ENCODE assay signal across 8 mouse cellular contexts in the genomic region with DNA sequence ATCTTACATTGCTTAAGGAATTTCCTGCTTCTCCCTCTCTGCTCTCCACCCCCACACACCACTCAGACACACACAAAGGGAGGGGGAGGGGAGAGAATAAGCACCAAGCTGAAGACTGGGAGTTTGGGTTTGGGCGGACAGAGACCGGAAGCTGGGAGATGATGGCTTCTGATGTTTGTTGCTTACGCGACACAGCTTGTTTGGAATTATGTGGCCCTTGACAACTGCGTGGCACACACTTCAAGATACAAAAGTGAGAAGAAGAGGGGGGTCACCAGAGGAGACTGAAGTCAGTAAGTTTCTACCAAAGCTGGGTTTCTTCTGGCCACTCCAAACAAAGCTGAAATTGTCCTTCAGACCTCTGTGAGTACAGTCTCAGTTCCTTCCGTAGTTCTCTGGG. TPM values are rescaled to one million over a fixed set of nuclear protein-coding genes. Genes with fewer than 3 reads are reported as not detected.
DNase-seq lines count a peak whose midpoint lies in the region; ATAC-seq and TF ChIP-seq lines count a peak whose summit lies in the region.

Gene Il1rl2, plus strand, starts transcription at position 154 of the 400 bp plus-strand sequence.

- ATAC-seq in embryonic facial prominence, embryonic 15.5 days (ENCODE audit: insufficient number of reproducible peaks, low FRiP score, low TSS enrichment, low read depth), result peak; percentile 58; the same call in 1 of the 2 replicates
- ATAC-seq in limb, embryonic 12.5 days (ENCODE audit: insufficient number of reproducible peaks, insufficient read depth, low FRiP score, low TSS enrichment, low read depth), result no peak

- WGBS in kidney, adult 2 months, result 26% methylated on average over 6 of the region's 6 CpGs
- 13% methylated on average over 6 of the region's 6 CpGs for WGBS in embryonic facial prominence, embryonic 15.5 days
- WGBS in limb, embryonic 12.5 days, result 61% methylated on average over 6 of the region's 6 CpGs
- 43% methylated on average over 6 of the region's 6 CpGs for WGBS in midbrain, embryonic 10.5 days

- no peak for TF ChIP-seq POLR2A in kidney, adult 2 months (IDR thresholded peaks at IDR 0.05; ENCODE audit: low read depth, low read length)

- H3K36me3 ChIP-seq in kidney, adult 2 months (ENCODE audit: control insufficient read depth, insufficient read depth, low read length), result no peaks in the 10 kb centered on the region
- H3K36me3 ChIP-seq in embryonic facial prominence, embryonic 15.5 days, result 0 out of 2 replicates have a peak, but pooled peaks cover 3% of the 10 kb centered on the region
- no peaks in the 10 kb centered on the region for H3K36me3 ChIP-seq in limb, embryonic 12.5 days
- H3K36me3 ChIP-seq in midbrain, embryonic 10.5 days, result no peaks in the 10 kb centered on the region

- no peaks in the 10 kb centered on the region for H3K4me1 ChIP-seq in kidney, adult 2 months (ENCODE audit: control insufficient read depth, insufficient read depth, low read length)
- H3K4me1 ChIP-seq in embryonic facial prominence, embryonic 15.5 days, result peaks cover 22% of the 10 kb centered on the region; the same call in 1 of the 2 replicates
- peaks cover 10% of the 10 kb centered on the region for H3K4me1 ChIP-seq in limb, embryonic 12.5 days (replicated peaks)
- peaks cover 21% of the 10 kb centered on the region for H3K4me1 ChIP-seq in midbrain, embryonic 10.5 days

- H3K9me3 ChIP-seq in embryonic facial prominence, embryonic 15.5 days (replicated peaks), result no peaks in the 10 kb centered on the region
- no peaks in the 10 kb centered on the region for H3K9me3 ChIP-seq in limb, embryonic 12.5 days
- H3K9me3 ChIP-seq in midbrain, embryonic 10.5 days (replicated peaks), result no peaks in the 10 kb centered on the region

- intact Hi-C loops in heart, postnatal 25 days (cut with DNase I), result no loop called here

- H3K27ac ChIP-seq in kidney, adult 2 months (ENCODE audit: insufficient read depth, low read depth, low read length), result 0 out of 2 replicates have a peak within 1 kb of the TSS, but pooled peaks have one; percentile 33
- H3K27ac ChIP-seq in embryonic facial prominence, embryonic 15.5 days (replicated peaks), result peak within 1 kb of the TSS; percentile 76
- no peak within 1 kb of the TSS for H3K27ac ChIP-seq in limb, embryonic 12.5 days
- no peak within 1 kb of the TSS for H3K27ac ChIP-seq in midbrain, embryonic 10.5 days (replicated peaks)

- peak; percentile 26 for DNase-seq in kidney, adult 2 months
- DNase-seq in kidney, adult 11 months, result no peak
- peak; percentile 15 for DNase-seq in heart, postnatal 25 days (ENCODE audit: low spot score)
- DNase-seq in midbrain, embryonic 10.5 days (ENCODE audit: low spot score), result no peak
- peak; percentile 47 for DNase-seq in thymus, postnatal 4 days
- DNase-seq in cerebellum, adult 18-20 months, result no peak

- H3K4me3 ChIP-seq in kidney, adult 2 months (ENCODE audit: insufficient read depth, low read depth, low read length), result peak within 1 kb of the TSS; percentile 60
- H3K4me3 ChIP-seq in embryonic facial prominence, embryonic 15.5 days (replicated peaks), result peak within 1 kb of the TSS; percentile 49
- peak within 1 kb of the TSS; percentile 42 for H3K4me3 ChIP-seq in limb, embryonic 12.5 days (replicated peaks)
- peak within 1 kb of the TSS; percentile 55 for H3K4me3 ChIP-seq in midbrain, embryonic 10.5 days

- H3K27me3 ChIP-seq in kidney, adult 2 months (replicated peaks; ENCODE audit: control insufficient read depth, insufficient read depth, low read length), result no peaks in the 10 kb centered on the region; the same call in none of the 2 replicates
- peaks cover 4% of the 10 kb centered on the region; the same call in 1 of the 2 replicates for H3K27me3 ChIP-seq in embryonic facial prominence, embryonic 15.5 days
- peaks cover 40% of the 10 kb centered on the region for H3K27me3 ChIP-seq in limb, embryonic 12.5 days
- H3K27me3 ChIP-seq in midbrain, embryonic 10.5 days (ENCODE audit: low read depth, poor library complexity, severe bottlenecking), result peaks cover 52% of the 10 kb centered on the region

- peak within 1 kb of the TSS; percentile 33; the same call in 1 of the 2 replicates for H3K9ac ChIP-seq in embryonic facial prominence, embryonic 15.5 days
- H3K9ac ChIP-seq in limb, embryonic 12.5 days (replicated peaks), result 0 out of 2 replicates have a peak within 1 kb of the TSS, but pooled peaks have one; percentile 56

- H3K4me2 ChIP-seq in embryonic facial prominence, embryonic 15.5 days (replicated peaks), result peak within 1 kb of the TSS; percentile 79
- H3K4me2 ChIP-seq in limb, embryonic 12.5 days, result peak within 1 kb of the TSS; percentile 81

- no peak for TF ChIP-seq CTCF in kidney, adult 2 months (conservative IDR thresholded peaks at IDR 0.05; ENCODE audit: insufficient read depth, insufficient read length, low read depth, low read length)

RNA-seq across cellular contexts. Expression of gene Il1rl2, which starts in this region (rescaled TPM):
- polyA plus RNA-seq in kidney, adult 2 months (2012; rRNA removed), result 1.3 and 1.4 TPM in 2 replicates
- polyA plus RNA-seq in embryonic facial prominence, embryonic 15.5 days (2015; fragmentation: Nextera tagmentation; extraction: Ambion mirVana), result 14.1 and 15.5 TPM in 2 replicates
- total RNA-seq in heart, postnatal 25 days (2021), result 1 to 10 TPM; 1.4 to 2.2 TPM
- polyA plus RNA-seq in limb, embryonic 12.5 days (2016; fragmentation: Nextera tagmentation; extraction: Ambion mirVana), result 2.3 and 2.4 TPM in 2 replicates
- polyA plus RNA-seq in midbrain, embryonic 10.5 days (2016; fragmentation: Nextera tagmentation; extraction: Ambion mirVana), result 0.64 and 1.2 TPM in 2 replicates

Comparison
In these comparisons a context has a peak if more than half of its experiments do, and no peak if none do; other contexts are left out.
1. DNase-seq: peak in kidney, adult 2 months (single experiment), heart, postnatal 25 days (single experiment) and thymus, postnatal 4 days (single experiment); none in kidney, adult 11 months (single experiment), midbrain, embryonic 10.5 days (single experiment) and cerebellum, adult 18-20 months (0 of 2).
2. H3K27ac ChIP-seq: peak in kidney, adult 2 months (single experiment) and embryonic facial prominence, embryonic 15.5 days (single experiment); none in limb, embryonic 12.5 days (single experiment) and midbrain, embryonic 10.5 days (single experiment).
3. Peak in every context shown above with its lines, with median percentiles within 50 percentile points of each other: H3K4me3 ChIP-seq.